Mouse (Mus musculus) urinary bladder, adult 18-20 months (tissue): ENCODE measurements around the gene Tbx19.
A peak's percentile ranks its signal among the peaks of the same experiment; 100 is the strongest.

ENCODE experiments used
- DNase-seq, 2 experiments: peaks; one replicate each; pipeline ENCODE4 v3.0.0; 2022; ENCODE audit warnings: low spot score in 2 of 2, mixed read lengths in 2 of 2

The Tbx19 gene

DNA sequence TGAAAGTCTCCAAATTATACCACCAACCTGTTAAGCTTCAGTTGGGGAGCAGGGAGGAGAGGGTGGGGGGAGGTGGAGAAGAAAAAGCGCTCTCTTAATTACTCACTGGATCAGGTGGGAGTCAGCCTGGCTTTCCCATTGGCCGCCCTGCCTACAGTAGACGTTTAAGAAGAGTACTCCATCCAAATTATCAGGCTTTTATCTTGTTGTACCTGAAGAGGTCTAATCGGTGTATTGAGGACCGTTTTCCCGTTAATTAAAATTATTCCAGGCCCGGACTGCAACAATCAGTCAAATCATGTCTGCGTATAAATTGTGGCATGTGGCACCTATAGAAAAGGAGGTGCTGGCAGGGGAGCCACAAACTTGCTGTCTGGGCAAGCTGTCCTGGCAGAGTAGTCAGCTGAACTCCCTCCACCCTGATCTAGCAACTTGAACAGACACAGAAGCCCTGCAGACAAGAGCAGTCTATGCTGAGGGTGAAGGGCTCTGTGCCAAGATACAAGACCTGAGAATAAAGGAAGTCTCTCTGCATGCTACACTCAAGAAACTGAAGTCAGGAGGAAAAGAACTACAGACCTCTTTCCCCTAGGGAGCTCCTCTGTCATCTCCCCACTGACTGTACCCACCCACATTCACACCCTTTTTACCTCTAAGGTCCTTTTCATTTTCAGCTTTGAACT lies at the start of gene Tbx19:
Tbx19 (minus strand) TSS at position 51 of the 683 bp plus-strand sequence.
- DNase-seq: no peak

- no peak for DNase-seq
Observed at GRCm38 (mm10) chr1:165205591-165205990, 45.0 kb upstream of the Tbx19 start.

DNA sequence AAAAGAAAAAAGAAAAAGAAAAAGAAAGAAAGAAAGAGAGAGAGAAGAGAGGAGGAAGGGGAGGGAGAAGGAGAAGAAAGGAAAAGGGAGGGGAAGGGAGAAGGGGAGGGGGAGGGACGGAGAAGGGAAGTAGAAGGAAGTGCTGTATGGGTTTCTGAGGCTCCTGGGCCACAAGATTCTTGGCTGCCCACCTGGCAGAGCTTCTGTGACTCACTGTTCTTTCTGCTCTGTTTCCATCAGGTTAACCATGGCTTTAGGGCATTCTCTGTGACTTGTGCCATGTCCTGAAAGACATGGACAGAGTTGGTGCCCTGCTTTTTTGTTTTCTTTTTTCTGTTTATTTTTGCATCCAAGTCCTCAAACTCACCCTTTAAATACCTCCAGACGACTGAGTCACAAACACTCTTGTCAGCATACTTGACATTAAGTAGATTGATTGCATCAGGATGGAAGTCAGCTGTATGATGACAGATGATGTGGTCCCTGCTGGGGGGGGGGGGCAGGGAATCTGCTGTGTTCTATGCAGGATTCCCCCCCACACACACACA lies 43.0 kb upstream of the Tbx19 start:
- DNase-seq: no peak

DNA sequence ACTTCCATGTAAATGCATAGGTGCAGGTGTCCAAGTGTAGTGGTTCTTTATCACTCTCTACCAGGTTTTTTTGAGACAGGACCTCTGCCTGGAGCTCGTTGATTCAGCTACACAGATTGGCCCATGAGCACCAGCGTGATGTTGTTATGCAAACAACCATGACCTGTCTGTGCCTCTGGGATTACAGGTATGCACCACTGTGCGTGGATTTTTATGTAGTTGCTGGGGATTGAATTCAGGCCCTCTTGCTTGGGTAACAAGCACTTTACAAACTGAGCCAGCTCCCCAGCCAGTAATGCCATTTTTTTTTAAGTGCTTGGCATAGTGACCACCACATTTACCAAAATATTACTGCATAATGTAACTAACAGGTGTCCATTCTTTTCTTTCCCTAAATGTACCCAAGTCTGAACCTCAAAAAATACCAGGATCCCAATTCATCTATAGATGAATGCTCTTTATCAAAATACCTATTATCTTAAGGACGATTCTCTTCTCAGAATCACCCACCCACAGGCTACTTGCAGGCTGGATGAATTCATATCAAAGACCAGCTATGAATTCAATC lies 41.0 kb upstream of the Tbx19 start:
- no peak for DNase-seq

DNA sequence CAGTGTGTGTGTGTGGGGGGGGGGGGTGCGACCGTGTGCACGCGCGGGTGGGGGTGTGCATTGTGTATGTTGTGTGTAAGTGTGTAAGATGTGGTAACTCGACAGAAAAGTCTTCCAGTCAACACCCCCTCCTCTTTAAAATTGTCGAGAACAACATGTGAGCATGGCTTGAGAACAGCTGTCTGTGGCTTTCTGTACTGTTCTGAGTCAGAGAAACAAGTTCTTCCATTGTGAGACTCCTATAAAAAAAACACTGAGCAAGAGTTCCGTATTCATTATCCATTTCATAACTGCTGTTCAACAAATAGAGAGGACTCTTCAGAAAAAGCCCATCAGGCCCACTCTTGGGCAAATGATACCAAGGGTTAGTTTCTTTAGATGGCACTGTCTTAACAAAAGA lies 40.2 kb upstream of the Tbx19 start:
- DNase-seq: no peak

DNA sequence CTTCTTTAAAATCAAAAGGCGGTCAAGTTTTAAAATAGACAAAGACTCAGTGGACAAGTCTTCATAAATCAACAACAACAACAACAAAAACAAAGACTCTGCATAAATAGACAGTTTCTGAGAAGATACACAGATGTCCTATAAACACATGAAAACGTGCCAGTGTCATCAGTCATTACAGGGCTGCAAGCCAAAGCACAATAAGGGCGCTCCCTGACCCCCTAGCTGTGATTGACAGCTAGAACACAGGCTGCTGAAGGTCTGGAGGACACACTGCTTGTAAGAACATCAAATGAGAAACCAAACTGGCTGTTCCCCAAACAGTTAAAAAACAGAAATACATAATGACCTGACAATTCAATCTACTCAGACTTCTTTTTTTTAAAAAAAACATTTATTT lies 39.1 kb upstream of the Tbx19 start:
- DNase-seq: no peak

DNA sequence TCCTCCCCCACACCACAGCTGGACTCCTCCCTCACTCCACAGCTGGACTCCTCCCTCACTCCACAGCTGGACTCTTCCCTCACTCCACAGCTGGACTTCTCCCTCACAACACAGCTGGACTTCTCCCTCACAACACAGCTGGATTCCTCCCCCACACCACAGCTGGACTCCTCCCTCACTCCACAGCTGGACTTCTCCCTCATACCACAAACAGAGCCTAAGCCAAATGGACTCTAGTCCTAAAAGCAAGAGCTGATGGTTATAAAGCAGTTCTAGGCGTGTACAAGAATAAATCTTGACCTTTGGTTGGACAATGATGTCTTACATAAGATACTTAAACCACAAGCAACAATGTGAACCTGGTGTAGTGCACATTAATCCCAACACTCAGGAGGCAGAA lies 38.4 kb upstream of the Tbx19 start:
- DNase-seq: no peak

DNA sequence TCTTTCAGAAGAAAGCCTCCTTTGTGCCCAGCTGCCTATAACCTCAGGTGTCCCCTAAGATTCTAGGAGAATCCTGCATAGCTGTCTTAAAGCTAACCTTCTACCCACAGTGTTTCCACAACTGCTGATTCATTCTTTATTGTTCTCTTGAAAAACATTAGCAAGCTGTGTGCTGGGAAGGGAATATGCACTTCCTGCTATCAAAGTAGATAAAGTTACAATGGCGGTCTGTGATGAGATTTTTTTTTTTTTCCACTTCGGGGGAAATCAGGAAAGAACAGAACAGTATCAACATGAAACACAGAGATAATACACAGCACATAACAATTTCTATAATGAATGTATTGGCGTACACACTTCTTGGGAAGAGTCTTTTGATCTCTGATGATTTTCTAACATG lies 37.3 kb upstream of the Tbx19 start:
- no peak for DNase-seq

GRCm38 (mm10) chr1:165195396-165195960 lies 34.9 kb upstream of the Tbx19 start:
- no peak for DNase-seq

- no peak for DNase-seq
Observed at GRCm38 (mm10) chr1:165194662-165195013, 34.1 kb upstream of the Tbx19 start.

DNA sequence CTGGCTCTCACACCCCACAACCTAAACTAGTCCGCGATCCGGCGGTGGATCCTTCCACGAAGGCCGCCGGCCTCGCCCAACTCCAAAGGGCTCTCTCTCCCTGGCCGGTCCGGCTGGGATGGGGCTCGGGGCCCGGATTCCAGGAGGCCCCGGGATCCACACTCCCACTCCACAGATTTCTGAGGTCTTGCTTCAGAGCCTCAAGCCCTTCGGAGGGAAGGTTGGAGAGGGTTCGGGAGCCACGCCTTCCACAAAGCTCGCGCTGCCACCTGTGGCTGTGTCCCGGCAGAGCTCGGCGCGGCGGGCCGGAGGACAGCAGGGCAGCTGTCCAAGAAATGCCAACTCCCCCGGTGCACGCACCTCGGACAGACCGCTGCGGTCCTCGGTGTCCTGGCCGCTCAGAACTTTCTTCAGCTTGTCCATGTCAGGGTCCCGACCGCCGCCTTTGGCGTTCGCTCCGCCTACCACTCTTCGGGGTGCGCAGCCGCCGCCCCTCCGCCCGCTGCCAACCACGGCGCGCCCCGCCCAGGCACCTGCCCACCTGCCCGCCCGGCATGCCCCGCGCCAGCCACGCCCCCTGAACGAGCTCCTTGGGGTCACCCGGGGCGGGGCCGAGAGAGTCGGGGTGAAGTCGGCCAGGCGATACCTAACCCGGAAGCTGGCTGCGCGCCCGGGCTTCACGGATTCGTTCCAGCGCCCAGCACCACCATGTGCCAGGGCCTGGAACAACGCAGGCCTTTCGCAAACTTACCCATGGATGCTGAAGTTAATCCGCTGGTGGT lies 33.5 kb upstream of the Tbx19 start, which contains the start of gene Sft2d2:
Sft2d2 (minus strand) TSS at position 559 of the 782 bp plus-strand sequence.
- DNase-seq: peak; percentile 79 to 90

DNA sequence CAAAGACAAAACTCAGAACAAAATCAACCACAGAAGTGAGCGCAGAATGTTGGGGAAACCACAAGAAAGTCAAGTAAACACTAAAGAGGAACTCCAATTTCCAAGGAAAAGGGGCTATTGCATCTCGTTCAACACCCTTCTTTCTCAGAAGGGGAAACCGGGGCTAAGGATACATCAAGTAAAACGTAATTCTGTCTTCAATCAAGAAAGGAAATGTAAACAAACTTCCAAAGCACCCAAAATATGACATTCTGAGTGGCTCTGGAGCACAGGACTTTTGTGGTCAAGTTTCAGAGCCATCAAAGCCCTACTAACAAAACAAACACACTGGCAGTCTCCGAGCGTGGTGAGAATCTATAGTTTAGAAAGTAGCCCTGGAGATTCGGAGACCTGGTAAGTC lies 32.9 kb upstream of the Tbx19 start:
- no peak for DNase-seq

GRCm38 (mm10) chr1:165192714-165193264 lies 32.2 kb upstream of the Tbx19 start:
- no peak for DNase-seq

- no peak for DNase-seq
Observed at GRCm38 (mm10) chr1:165192102-165192501, 31.5 kb upstream of the Tbx19 start.

GRCm38 (mm10) chr1:165191611-165192010 lies 31.0 kb upstream of the Tbx19 start:
- no peak for DNase-seq

DNA sequence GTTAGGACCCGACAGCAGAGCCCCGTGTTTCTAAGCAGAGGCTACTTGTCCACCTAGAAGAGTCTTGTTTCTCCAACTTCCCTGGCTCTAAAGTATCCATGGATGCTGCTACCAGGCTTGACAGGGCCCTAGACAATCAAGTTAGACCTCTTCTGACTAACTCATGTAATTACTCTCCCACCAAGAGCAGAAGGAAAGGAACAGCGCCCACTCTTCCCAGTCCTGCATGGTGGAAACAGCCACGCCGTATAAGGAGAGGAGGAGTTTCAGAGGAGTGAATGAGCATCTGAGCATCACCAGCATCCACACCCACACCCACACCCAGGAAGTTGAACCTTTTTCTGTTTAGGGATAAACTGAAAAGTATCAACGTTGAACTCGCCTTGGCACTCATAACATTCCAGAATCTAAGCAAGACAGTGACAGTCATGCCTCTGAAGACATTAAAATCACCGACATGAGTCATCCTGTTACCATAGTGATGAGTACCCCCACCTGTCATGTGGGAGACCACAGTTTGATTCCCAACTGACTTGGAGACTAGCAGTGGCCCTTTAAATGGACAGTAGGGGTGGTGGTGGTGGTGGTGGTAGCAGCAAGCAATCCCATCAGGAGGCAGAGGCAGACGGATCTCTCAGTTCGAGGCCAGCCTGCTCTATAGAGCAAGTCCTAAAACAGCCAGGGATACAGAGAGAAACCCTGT lies 30.1 kb upstream of the Tbx19 start:
- DNase-seq: no peak

DNA sequence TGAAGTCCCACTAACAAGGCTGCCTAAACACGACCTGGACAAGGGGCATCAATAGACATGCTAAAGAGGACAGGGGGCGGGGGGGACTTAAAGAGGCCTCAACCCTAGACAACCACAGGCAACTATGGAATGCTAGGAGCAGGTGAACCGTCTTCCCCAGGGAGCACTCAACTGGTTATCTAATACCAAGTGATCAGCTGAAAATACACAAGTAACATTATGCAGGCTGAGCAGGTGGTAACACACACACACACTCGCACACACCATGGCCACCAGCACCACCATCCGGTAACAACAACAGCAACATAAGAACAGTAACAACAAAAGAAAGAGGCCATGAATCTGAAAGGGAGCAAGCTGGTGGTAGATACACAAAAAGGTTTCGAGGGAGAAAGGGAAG lies 29.5 kb upstream of the Tbx19 start:
- no peak for DNase-seq

- DNase-seq: no peak
Observed at GRCm38 (mm10) chr1:165188806-165189580, 28.4 kb upstream of the Tbx19 start.

DNA sequence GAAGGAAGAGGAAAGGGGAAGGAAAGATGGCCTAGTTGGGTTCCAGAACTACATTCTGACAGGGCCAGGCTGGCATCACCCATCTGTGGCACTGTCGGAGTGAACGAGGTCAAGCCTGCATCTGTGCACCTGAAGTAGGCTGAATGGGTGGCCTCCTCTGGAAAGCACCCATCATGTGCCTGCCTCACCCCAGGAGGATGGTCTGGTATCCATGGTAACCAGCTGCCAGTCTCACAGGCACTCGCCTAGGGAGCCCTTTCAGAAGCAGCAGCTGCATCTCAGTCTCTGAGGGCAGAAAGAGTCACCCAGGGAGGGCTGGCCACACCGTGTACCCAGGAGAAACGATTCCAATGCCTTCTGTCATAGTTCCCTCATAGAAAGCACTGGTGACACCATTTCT lies 26.8 kb upstream of the Tbx19 start:
- no peak for DNase-seq

- no peak for DNase-seq
Observed at GRCm38 (mm10) chr1:165186491-165186890, 25.9 kb upstream of the Tbx19 start.

DNA sequence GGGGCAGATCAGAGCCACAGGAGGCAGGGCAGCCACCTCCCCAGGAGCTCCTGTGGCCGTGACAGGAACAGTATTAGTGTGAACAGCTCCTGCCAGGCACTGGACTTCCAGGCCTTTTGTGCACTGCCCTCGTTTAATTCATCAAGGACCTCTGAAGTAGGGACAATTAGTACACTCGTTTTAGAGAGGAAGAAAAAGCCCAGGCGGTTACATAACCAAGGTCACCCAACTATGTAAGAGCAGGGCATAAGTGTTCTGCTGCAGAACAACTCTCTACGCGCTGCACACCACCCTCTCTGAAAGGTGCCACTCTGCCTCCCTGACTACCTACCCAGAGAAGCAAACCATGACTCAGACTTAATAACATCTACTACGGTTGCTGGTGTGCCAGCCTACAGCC lies 24.5 kb upstream of the Tbx19 start:
- no peak for DNase-seq
